Mouse (Mus musculus) T-cell, adult 2 months (primary cell): ENCODE measurements around the gene Fam102a.

Experiments
- DNase-seq: peaks from one replicate; pipeline ENCODE4 v3.0.0; 2022; ENCODE audit warnings: low spot score

Gene Fam102a

GRCm38 (mm10) chr2:32546951-32547350 lies 11.8 kb downstream of the Fam102a start:
- DNase-seq = no peak

GRCm38 (mm10) chr2:32547380-32547779 lies 12.2 kb downstream of the Fam102a start:
- DNase-seq = no peak

GRCm38 (mm10) chr2:32547964-32548739 lies 13.0 kb downstream of the Fam102a start:
- no peak for DNase-seq

DNA sequence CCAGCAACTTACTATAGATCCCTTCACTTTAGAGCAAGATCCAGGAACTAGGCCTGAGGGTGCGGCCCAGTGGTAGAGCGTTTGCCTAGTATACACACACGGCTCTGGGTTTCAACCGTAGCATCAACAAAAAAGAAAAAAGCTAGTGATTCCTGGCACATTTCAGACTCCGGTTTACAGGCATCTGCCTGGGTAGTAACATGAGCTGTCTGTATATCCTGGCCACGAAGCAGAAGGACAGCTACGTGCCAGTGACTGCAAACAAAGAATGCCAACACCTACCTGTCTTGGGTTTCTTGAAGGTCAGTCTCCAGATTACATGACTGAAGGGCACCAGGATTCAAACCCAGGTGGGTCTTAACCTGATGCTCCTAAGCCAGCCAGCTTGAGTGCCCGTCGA lies 14.0 kb downstream of the Fam102a start:
- DNase-seq = no peak

- DNase-seq = no peak
These were observed 14.6 kb downstream of the Fam102a start for GRCm38 (mm10) chr2:32549764-32550163.

- DNase-seq = no peak
These were observed 16.1 kb downstream of the Fam102a start for GRCm38 (mm10) chr2:32551236-32551635.

DNA sequence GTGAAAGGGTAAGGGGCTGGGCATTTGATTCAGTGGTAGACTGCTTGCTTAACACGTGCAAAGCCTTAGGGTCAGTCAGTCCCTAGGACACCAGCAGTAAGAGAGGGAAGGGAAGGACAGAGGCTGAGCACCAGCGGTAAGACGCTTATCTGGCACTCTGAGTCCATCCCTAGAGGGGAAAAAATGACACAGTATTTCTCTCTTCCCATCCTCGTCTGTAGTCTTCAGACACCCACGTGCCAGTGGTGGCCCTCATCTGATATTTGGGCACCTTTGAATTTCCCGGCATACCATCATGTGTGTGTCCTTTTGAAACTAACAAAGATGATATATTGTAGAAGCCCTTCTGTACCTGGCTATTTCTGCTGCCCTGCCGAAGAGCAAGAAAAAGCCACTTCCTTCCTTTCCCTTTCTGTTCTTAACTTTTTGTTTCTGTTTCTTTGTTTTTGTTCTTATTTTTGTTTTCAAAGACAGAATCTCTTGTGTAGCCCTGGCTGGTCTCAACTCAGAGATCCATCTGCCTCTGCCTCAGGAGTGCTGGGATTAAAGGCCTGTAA lies 18.5 kb downstream of the Fam102a start:
- peak; percentile 62 for DNase-seq

- DNase-seq = no peak
These were observed 20.4 kb downstream of the Fam102a start for GRCm38 (mm10) chr2:32555484-32555883.

GRCm38 (mm10) chr2:32556019-32556418 lies 20.9 kb downstream of the Fam102a start:
- DNase-seq = no peak

DNA sequence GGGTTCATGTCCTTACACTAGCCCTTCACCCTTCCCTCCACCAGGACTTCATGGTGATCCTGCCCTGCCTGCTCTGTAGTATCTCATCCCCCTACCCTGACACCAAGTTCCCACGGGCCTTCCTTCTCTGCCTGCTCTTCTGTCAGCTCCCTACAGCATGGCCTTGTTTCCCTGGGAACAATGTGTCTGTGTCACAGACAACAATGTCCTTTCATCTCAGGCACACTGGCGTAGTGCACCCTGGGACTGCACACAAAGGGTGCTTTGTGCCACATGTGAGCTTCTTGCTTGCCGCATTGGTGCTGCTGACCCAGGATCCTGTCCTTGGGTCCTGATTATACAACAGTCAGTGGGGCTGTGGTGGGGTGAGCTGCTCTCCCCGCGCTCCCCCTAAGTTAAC lies 24.4 kb downstream of the Fam102a start:
- no peak for DNase-seq

DNA sequence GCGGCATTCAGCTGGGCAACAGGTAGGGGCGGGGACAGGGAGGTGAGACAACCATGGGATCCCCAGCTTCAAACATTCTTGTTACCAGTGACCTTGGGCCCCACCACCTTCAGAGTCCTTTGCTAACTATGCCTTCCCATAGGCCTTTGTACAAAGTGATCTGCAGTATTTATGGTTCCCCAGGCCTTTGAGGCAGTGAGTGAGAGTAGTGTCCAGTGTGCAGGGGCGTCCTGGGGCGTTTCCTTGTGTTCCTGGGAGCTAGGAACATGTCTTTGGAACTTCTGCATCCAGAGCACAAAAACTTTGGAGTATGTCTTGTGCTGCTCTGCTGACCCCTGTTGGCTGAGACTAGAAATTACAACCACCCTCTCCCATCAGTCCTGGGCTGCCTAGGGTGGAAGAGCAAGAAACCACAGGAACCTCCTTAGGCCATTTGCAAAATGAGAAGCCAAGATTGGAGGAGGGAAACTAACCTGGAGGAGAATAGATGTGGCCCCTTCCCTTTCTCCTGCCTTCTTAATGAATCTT lies 31.5 kb downstream of the Fam102a start:
- peak; percentile 65 for DNase-seq

- no peak for DNase-seq
These were observed 33.0 kb downstream of the Fam102a start for GRCm38 (mm10) chr2:32568149-32568548.

GRCm38 (mm10) chr2:32568941-32569340 lies 33.8 kb downstream of the Fam102a start:
- DNase-seq = no peak

DNA sequence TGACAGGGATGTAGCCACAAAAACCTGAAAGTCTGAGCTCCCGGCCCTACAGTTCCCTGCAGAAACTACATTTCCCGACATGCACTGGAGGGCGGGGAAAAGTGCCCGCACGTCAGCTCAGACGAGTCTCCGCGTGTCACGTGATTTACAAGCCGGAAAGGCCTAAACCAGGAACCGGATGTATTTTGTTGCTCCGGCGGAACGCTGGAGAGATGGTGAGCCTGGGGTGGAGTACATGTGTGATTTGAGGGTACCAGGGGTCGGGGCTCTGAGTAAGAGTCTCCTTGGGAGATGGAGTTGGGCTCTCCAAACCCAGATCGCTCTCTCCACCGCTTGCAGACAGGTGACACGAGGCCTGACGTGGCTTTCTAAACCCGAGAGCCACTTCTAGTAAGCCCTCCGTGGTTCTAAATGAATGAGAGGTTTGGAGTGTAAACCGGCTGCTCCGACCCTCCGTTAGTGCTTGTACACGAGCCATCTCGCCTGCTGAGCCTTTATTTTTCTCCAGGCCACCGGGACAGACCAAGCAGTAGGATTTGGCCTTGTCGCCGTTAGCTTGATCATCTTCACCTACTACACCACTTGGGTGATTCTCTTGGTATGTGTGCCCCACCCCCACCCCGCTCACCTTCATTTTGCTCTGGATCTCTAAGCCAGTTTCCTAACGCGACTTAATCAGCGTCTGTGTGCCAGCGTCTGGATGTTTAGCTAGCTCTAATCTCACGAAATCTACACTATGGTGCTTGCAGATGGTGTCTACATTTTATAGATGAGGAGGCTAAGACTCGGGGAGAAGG lies 35.8 kb downstream of the Fam102a start, which contains the start of gene Dpm2:
Gene Dpm2, plus strand, starts transcription at position 161 of the 797 bp plus-strand sequence.
- DNase-seq = peak; percentile 90

DNA sequence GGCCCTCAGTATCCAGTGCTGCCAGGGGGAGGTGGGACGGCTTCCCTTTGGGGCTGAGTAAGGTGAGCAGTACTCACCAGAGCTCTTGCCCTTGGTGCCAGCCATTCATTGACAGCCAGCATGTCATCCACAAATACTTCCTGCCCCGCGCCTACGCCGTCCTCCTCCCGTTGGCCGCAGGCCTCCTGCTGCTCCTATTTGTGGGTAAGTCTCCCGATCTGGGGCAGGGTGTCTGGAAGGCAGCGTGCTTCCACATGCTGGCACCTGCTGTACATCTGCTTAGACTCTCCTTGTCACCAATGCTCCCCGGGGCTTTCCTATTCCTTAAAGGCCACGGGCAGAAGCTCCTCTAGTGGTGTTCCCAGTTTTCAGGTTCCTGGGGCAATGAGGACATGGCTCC lies 37.1 kb downstream of the Fam102a start:
- DNase-seq = no peak

GRCm38 (mm10) chr2:32574497-32574896 lies 39.4 kb downstream of the Fam102a start, which contains the start of gene Pip5kl1:
TSS of gene Pip5kl1 (plus strand) at chr2:32574797.
- no peak for DNase-seq

DNA sequence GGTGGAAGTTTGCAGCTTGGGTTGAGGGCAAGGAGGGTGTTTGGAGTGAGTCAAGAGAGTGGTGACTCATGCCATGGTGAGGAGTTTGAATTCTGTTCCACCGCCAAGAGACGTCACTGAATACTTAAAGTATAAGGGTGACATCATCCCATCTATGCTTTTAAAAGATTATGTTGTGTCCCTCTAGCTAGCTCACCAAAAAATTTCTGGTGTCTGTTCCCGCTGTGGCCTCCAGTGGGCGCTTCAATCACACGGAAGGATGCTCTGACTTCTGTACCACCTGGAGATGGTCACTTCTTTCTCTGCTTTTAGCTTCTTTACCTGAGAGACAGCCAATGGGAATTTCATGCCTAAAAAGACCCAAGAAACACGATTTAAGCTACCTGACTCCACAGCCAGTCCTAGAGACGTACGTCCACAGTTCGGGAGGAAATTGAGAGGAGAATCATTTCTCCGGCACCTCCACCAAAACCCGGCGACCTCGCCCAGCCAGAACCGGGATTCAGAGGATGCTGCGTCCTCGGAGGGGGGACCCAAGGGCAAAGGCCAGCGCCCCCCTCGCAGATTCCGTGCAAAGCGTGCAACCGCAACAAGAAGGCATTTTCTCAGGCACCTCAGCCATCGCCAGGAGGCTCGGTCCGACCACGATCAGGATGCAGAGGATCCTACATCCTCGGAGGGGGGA lies 39.9 kb downstream of the Fam102a start:
- DNase-seq = peak; percentile 74

DNA sequence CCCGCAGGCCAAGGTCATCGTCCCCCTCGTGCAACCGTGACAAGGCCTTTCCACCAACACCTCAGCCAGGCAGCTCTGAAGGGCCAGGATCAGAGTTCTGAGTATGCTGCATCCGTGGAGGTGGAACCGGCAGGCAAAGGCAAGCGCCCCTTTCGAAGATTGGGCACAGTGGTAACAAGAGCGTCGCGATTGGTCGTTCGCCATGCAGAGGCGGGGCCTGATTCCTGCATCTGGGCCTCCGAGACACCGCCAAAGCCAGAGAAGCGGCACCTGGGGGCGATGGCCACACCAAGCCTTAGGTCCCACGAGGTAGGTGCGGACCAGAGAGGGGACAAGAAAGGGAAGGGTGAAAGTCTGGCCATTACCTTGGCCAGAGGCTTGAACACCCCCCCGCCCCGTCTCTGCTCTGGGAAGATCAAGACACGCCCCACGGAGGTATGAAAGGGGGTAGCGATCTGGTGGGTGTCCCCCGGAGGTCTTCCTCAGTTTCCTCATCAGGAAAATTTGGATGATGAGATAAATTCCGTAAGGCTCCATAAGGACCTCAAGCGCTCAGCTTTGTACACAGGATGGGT lies 40.5 kb downstream of the Fam102a start, which contains the start of gene 9430097D07Rik:
Gene 9430097D07Rik, minus strand, starts transcription at position 99 of the 575 bp plus-strand sequence.
- peak; percentile 50 for DNase-seq

DNA sequence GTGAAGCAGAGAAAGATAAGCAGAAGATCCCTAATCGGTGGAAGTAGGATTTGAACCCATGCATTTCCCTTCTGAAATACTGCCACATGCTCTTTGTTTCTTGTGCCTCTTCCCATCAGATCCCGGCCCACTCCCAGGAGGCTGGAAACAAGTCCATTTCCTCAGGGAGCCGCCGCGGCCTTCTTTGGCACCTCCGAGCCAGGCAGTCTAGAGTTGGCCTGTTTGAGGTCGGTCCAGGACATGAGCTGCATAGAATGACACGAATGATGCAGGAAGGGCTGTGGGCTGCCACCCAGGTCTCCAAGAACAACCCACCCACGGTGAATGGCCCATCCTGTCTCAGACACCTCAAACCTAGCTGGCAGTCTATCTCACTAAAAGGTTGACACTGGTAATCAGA lies 41.4 kb downstream of the Fam102a start:
- no peak for DNase-seq

DNA sequence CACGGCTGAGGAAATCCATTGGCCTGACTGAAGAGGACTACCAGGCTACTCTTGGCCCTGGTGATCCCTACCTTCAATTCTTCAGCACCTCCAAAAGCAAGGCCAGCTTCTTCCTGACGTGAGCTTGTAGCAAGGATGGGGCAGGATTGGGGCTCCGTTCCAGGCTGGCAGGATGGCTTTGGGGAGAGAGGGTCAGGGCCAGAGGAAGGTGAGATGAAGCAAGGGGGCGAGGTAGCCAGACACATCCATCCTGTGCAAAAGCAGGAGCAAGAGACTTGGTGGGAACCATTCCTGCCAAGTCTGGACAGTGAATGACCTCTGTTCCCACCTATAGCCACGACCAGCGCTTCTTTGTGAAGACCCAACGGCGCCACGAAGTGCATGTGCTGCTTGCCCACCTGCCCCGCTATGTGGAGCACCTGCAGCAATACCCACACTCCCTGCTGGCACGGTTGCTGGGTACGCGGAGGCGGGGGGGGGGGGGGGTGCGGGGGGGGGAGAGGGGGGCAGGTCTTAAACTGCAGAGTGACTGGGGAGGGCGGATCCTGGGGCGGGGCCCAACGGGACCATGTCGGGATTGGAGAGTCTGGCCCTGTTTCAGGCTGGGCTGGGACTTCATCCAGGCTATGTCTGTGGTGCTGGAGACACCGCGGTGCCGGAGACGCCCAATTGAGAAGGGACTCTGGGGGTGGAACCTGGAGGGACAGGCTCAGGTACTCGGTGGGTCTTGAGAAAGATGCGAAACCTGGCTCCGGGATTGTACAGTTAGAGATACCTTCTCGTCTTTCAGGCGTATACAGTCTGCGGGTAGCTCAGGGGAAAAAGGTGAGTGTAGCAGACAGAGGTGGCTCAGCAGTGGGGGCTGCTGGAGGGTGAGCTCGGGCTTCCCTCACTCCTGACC lies 43.3 kb downstream of the Fam102a start:
- DNase-seq = no peak
